Mouse (Mus musculus) forebrain, embryonic 14.5 days (tissue): ENCODE data around the gene Rrm1. TPM values are rescaled to one million over a fixed set of nuclear protein-coding genes. Genes with fewer than 3 reads are reported as not detected.

Experiments used
- ATAC-seq: fragments of 200-750 bp; cut with Nextera tagmentation; 2 replicates; pipeline ENCODE4 v1.8.0; 2017; ENCODE audit warnings: mild to moderate bottlenecking, moderate library complexity
- DNase-seq: peaks from one replicate; pipeline ENCODE4 v3.0.0-alpha.2; 2015; ENCODE audit warnings: low spot score
- H3K27ac ChIP-seq: fragments of 300-500 bp; sonication (generic); 2 replicates; pipeline ENCODE4 v1.5.1; 2014; ENCODE audit warnings: low read depth, mild to moderate bottlenecking, control low read depth, low read length, moderate library complexity
- H3K27me3 ChIP-seq: fragments of 300-500 bp; sonication (generic); replicated peaks from 2 replicates; pipeline ENCODE4 v1.6.1; 2014; ENCODE audit warnings: low read length, control low read depth, mixed read lengths; ENCODE audit not compliant: control insufficient read depth, insufficient read depth
- H3K36me3 ChIP-seq: fragments of 300-500 bp; sonication (generic); 2 replicates; pipeline ENCODE4 v1.6.1; 2014; ENCODE audit warnings: low read length, control low read depth; ENCODE audit not compliant: control insufficient read depth, insufficient read depth
- H3K4me1 ChIP-seq: fragments of 300-500 bp; sonication (generic); 2 replicates; pipeline ENCODE4 v1.6.1; 2014; ENCODE audit warnings: antibody characterized with exemption, low read length, control low read depth; ENCODE audit not compliant: control insufficient read depth, insufficient read depth
- H3K4me2 ChIP-seq: fragments of 300-500 bp; sonication (generic); 2 replicates; pipeline ENCODE4 v1.6.1; 2014; ENCODE audit warnings: mild to moderate bottlenecking, control low read depth, low read length
- H3K4me3 ChIP-seq: fragments of 300-500 bp; sonication (generic); 2 replicates; pipeline ENCODE4 v1.5.1; 2014; ENCODE audit warnings: low read depth, low read length, control low read depth
- H3K9ac ChIP-seq: fragments of 300-500 bp; sonication (generic); 2 replicates; pipeline ENCODE4 v1.6.1; 2014; ENCODE audit warnings: mild to moderate bottlenecking, low read length, control low read depth, moderate library complexity
- H3K9me3 ChIP-seq: fragments of 300-500 bp; sonication (generic); replicated peaks from 2 replicates; pipeline ENCODE4 v1.6.1; 2016; ENCODE audit warnings: low read length, control low read depth, mixed read lengths; ENCODE audit not compliant: control insufficient read depth
- WGBS: fragments of 180-500 bp; shearing (Covaris S2); extraction: QIAGEN DNeasy Blood & Tissue Kit; methylation state at CpG from one replicate; pipeline ENCODE4 v1.1.7; 2014; 5-methylcytosine and 5-hydroxymethylcytosine counted together
- polyA plus RNA-seq: library from polyadenylated mRNA; unstranded; fragments of >200 nt; fragmentation: Nextera tagmentation; extraction: Ambion mirVana; gene quantifications from 2 replicates; pipeline ENCODE4 v1.2.1, GENCODE M21; 2014

Rrm1 gene
- polyA plus RNA-seq, 1 experiment from 2014 or later = 98.6 TPM

DNA sequence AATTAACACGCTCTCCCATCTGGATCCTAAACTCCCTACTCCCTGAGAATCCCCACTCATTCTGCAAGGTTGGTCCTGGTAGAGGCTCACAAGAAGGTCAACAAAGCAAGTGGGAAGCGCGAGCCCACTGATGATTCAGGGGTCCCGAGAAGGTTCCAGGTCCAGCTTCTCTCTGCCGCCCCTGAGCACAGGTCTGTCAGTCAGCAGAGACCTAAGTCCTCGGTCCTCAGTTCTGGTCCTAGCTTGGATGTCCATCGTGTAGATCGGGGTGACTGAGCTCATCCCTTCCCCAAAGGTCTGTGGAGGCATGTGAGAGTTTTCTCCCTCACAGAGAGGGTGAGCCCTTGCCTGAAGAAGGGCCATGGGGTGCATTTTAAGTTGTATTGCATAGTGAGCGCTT is 66.6 kb downstream of the Rrm1 start:
- WGBS = 89% methylated on average over 9 of the region's 9 CpGs
- no peak overlapping the region for H3K4me3 ChIP-seq
- H3K4me1 ChIP-seq = no peaks in the 10 kb centered on the region
- H3K4me2 ChIP-seq = no peak overlapping the region
- H3K9ac ChIP-seq = no peak overlapping the region
- H3K9me3 ChIP-seq = no peaks in the 10 kb centered on the region
- no peaks in the 10 kb centered on the region for H3K27me3 ChIP-seq
- ATAC-seq (no peak), DNase-seq (no peak)
- H3K36me3 ChIP-seq = no peaks in the 10 kb centered on the region
- no peak overlapping the region for H3K27ac ChIP-seq

DNA sequence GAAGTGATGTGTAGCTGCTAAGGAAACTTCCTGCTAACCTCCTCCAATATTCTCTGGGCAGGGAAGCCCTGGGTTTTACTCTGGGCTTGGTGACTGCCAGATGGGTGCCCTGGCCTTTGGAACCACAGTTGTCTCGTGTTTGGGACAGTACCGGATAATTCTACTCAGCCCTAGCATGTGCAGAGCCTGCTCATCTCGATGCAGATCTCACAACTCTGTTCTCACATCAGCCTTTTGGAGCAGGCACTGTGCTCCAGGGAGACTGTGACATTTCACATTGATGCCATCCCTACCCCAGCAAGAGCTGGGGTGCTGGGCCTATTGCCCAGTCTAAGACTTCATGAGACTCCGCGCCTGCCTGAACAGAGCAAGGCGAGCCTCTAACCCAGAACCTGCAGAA is 67.2 kb downstream of the Rrm1 start:
- no peaks in the 10 kb centered on the region for H3K4me1 ChIP-seq
- ATAC-seq = no peak
- no peak overlapping the region for H3K27ac ChIP-seq
- H3K4me3 ChIP-seq = no peak overlapping the region
- H3K36me3 ChIP-seq = no peaks in the 10 kb centered on the region
- H3K9me3 ChIP-seq = no peaks in the 10 kb centered on the region
- H3K27me3 ChIP-seq = peaks cover 2% of the 10 kb centered on the region; the same call in 1 of the 2 replicates
- no peak overlapping the region for H3K9ac ChIP-seq
- H3K4me2 ChIP-seq = no peak overlapping the region
- WGBS = 81% methylated on average over 6 of the region's 6 CpGs
- DNase-seq = no peak

DNA sequence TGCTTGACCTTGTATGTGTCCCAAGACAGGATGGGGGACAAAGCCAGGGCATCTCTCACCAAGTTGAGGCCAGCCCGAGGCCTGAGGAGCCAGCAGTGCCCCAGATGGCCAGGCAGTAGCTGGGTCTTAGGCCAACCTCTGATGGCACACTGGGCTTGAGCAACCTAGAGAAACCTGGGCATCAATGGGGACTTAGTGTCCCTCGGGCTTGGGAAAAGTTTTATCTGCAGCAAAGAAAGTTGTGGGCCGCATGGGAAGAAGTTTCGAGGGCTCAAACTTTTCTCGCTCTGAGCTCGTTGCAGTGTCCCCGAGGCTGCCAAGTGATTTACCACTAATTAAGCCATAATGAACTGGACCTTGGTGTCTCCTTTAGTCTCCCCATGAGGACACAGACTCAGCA is 68.2 kb downstream of the Rrm1 start:
- Histone ChIP-seq H3K9ac (no peak overlapping the region), H3K27me3 (peaks cover 10% of the 10 kb centered on the region; the same call in 1 of the 2 replicates), H3K4me2 (no peak overlapping the region), H3K27ac (no peak overlapping the region), H3K9me3 (no peaks in the 10 kb centered on the region), H3K36me3 (no peaks in the 10 kb centered on the region), H3K4me1 (no peaks in the 10 kb centered on the region), H3K4me3 (no peak overlapping the region)
- ATAC-seq (no peak), DNase-seq (no peak)
- 61% methylated on average over 7 of the region's 7 CpGs for WGBS

DNA sequence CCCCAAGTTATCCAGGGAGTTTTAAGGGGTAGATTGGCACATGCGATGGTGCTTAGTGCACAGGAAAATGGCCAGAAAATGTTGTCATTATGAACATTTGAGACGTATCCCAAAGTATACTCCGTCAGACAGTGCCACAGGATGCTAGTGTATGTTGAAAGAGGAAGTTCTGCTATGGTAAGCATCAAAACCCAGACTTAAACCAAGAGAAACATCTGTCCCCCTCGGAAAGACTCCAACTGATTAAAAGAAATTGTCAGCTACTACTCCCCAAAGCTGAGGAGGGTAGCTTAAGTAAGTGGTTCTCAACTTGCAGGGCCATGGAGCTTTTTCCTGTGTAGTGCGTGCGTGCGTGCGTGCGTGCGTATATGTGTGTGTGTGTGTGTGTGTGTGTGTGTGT is 70.4 kb downstream of the Rrm1 start:
- H3K9me3 ChIP-seq = no peaks in the 10 kb centered on the region
- H3K36me3 ChIP-seq = no peaks in the 10 kb centered on the region
- H3K4me3 ChIP-seq = no peak overlapping the region
- H3K9ac ChIP-seq = no peak overlapping the region
- H3K27me3 ChIP-seq = peaks cover 10% of the 10 kb centered on the region; the same call in 1 of the 2 replicates
- H3K27ac ChIP-seq = no peak overlapping the region
- H3K4me1 ChIP-seq = 0 out of 2 replicates have a peak, but pooled peaks cover 3% of the 10 kb centered on the region
- WGBS = 93% methylated on average over 10 of the region's 10 CpGs
- no peak overlapping the region for H3K4me2 ChIP-seq
- no peak for ATAC-seq
- DNase-seq = no peak

DNA sequence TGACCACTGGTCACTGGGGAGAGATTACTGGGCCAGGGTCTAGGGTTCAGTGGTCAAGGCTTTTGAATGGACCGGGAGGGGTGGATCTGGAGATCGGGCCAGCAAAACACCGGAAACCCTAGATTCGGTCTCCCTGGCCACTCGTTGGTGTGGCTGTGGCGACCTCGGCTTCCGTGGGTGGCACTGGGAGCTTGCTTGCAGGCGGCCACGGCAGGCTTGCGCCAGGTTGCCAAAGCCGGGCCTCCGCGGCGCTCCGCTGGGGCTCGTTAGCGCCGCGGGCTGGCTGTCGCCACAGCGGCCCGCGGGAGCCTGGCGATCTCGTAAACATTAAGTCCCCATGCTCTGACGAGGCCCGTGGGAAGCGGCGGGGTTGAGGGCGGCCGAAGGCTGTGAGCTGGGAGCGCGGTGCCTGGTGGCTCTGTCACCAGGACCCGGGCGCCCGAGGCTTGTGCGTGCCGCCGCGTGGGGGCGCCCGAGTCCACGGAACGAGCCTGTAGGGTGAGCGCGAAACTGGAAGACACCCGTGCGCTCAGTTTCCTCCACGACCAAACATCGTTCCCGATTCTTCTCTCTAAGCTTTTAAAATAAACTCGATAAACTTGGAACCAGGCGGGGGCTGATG is 71.4 kb downstream of the Rrm1 start:
- WGBS = under 1% methylated on average over 53 of the region's 54 CpGs
- DNase-seq (peak; percentile 90), ATAC-seq (peak; percentile 95)
- Histone ChIP-seq H3K27me3 (peaks cover 10% of the 10 kb centered on the region; the same call in 1 of the 2 replicates), H3K27ac (0 out of 2 replicates have a peak overlapping the region, but pooled peaks have one; percentile 14), H3K36me3 (no peaks in the 10 kb centered on the region), H3K4me2 (peak overlapping the region; percentile 85), H3K9me3 (no peaks in the 10 kb centered on the region), H3K9ac (peak overlapping the region; percentile 73), H3K4me1 (0 out of 2 replicates have a peak, but pooled peaks cover 5% of the 10 kb centered on the region), H3K4me3 (peak overlapping the region; percentile 43)

DNA sequence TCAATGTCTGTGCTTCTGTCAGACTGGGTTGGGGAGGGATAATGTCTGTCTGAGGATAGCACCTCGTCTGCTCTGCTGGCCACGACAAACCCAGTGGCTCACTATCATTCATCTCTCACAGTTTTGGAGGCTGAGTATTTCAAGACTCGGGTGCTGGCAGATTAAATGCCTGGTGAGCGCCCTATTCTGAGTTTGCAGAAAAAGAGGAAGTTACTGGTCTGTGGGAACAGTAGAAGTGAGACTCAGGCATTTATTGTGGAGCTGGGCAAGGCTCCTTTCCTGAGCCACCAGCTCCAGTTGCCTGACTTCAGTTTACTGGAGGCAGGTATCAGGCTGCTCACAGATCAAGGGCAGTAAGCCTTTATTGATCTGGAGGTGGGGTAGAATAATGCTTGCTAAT is 72.6 kb downstream of the Rrm1 start:
- Histone ChIP-seq H3K9me3 (no peaks in the 10 kb centered on the region), H3K36me3 (no peaks in the 10 kb centered on the region), H3K27ac (no peak overlapping the region), H3K27me3 (peaks cover 10% of the 10 kb centered on the region; the same call in 1 of the 2 replicates), H3K4me2 (no peak overlapping the region), H3K4me3 (no peak overlapping the region), H3K9ac (no peak overlapping the region), H3K4me1 (0 out of 2 replicates have a peak, but pooled peaks cover 5% of the 10 kb centered on the region)
- DNase-seq (no peak), ATAC-seq (no peak)
- WGBS = 81% methylated on average over 4 of the region's 4 CpGs

DNA sequence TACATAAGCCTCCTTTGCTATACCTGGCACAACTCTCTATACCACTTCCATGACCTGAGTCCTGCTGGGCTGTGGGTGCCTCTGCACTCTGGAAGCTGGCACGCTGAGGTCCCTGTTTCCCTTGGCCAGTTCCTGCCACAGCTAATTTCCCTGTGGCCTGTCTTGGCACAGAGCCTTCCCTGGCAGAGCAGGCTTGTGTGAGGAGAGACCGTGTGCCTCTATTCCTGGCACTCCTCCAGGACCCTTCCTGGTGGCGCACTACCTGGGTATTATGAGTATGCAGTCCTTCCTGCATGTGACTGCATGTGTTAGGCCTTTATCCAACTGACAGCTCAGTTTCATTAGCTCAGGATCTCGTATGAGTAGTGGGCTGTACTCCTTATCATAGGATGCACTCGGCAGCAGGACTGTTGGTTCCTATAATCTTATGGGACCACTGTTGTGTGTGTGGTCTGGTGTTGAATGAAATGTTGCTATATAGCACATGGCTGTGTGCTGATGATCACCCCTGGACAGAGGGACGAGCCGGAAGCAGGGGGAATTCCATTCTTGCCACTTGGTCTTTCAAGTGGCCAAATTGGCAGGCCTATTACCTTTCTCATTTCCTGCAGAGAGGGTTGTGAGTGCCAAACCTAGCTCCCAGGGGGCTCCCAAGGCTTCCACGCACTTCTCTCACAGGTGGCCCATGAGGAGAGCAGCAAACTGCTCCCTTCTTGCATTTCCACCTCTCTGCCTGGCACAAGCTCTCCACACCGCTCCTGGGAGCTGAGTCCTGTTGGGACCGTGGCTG is 75.0 kb downstream of the Rrm1 start:
- Histone ChIP-seq H3K27ac (no peak overlapping the region), H3K36me3 (no peaks in the 10 kb centered on the region), H3K4me1 (0 out of 2 replicates have a peak, but pooled peaks cover 5% of the 10 kb centered on the region), H3K9me3 (no peaks in the 10 kb centered on the region), H3K27me3 (peaks cover 10% of the 10 kb centered on the region; the same call in 1 of the 2 replicates), H3K4me2 (no peak overlapping the region), H3K9ac (no peak overlapping the region), H3K4me3 (no peak overlapping the region)
- peak; percentile 55 for DNase-seq
- 51% methylated on average over 10 of the region's 10 CpGs for WGBS
- no peak for ATAC-seq

DNA sequence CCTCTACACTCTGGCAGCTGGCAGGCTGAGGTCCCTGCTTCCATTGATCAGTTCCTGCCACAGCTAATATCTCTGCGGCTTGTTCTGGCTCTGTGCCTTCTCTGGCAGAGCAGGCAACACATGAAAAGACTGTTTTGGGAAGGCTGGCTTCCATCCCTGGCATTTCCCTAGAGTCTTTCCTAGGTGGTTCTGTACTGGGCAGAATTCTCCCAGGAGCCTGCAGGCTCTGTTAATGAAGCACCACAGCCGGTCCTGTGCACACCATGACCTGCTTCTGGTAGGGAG is 75.5 kb downstream of the Rrm1 start:
- WGBS = 53% methylated on average over 2 of the region's 2 CpGs
- Histone ChIP-seq H3K36me3 (no peaks in the 10 kb centered on the region), H3K27ac (no peak overlapping the region), H3K4me1 (0 out of 2 replicates have a peak, but pooled peaks cover 5% of the 10 kb centered on the region), H3K27me3 (peaks cover 10% of the 10 kb centered on the region; the same call in 1 of the 2 replicates), H3K9ac (no peak overlapping the region), H3K4me3 (no peak overlapping the region), H3K4me2 (no peak overlapping the region), H3K9me3 (no peaks in the 10 kb centered on the region)
- ATAC-seq = no peak; the same call in 1 of the 2 replicates
- DNase-seq = peak; percentile 70
